Mouse (Mus musculus) stomach, adult 2 months (tissue): Measurements from ENCODE around the gene Tmem259. TPM values are rescaled to one million over a fixed set of nuclear protein-coding genes. Genes with fewer than 3 reads are reported as not detected.

ENCODE experiments used
- polyA plus RNA-seq: library from polyadenylated mRNA; depleted of rRNA; stranded (reverse); fragments of >200 nt; gene quantifications from 2 replicates; pipeline ENCODE4 v1.2.3, GENCODE M21; 2012; rRNA removed

Tmem259 gene
- 256 and 400 TPM in 2 replicates for polyA plus RNA-seq

GRCm38 (mm10) chr10:79984195-79984816 is at the start of gene Tmem259:
TSS of gene Tmem259 (minus strand) at chr10:79984330.

DNA sequence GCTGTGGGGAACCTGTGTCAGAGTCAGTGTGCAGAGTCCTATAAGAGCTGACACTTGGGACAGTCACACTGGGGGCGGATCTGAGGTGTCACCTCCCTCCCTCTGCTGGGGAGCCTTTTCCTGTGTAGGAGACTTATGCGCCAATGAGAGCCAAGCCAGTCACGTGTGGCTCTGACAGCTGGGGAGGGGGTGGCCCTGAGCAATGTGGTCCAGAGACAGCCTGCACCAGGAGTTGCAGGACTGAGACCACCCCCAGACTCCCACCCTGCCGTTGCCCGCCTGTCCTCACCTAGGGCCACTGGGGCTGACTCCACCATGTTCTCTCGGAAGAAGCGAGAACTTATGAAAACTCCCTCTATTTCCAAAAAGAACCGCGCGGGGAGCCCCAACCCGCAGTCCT is 32.4 kb upstream of the Tmem259 start, which contains the start of gene Arhgap45:
Arhgap45 (plus strand) TSS at position 143 of the 400 bp plus-strand sequence.

GRCm38 (mm10) chr10:79996272-79997033 is 12.3 kb upstream of the Tmem259 start, which contains the start of gene Abca7:
TSS of gene Abca7 (plus strand) at chr10:79996494.

DNA sequence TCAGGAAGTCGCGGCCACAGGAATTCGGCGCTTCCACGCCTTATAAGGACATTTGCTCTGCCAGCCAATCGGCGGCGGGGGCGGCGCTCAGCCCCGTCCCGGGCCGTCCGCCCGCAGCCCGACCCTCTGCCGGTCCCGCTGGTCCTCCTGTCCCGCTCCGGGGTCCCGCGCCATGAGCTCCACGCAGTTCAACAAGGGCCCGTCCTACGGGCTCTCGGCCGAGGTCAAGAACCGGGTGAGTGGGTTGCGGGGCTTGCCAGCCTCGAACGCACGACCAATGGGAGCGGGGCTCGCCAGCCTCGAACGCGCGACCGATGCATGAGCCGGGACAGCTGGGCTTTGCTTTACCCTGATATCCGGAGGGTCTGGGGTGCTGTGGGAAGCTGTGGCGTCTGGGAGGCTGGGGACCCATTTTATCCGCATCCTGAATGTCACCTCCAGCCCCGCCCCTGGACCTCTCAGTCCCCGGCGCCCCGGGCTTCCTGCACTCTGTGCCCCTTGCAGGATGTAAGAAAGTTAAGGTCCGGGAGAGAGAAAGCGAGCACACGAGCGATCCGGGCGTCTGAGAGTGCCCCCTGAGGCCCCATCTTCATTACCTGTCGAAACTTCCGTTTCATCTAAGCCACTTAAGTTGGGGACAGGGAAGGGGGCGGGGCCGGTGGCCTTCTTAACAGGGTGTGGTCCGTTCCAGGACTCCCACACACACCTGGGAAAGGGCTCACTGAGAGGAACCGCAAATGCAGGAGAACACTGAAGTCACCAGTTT is 4.6 kb upstream of the Tmem259 start, which contains the start of gene Cnn2:
Cnn2 (plus strand) TSS at position 79 of the 766 bp plus-strand sequence.

DNA sequence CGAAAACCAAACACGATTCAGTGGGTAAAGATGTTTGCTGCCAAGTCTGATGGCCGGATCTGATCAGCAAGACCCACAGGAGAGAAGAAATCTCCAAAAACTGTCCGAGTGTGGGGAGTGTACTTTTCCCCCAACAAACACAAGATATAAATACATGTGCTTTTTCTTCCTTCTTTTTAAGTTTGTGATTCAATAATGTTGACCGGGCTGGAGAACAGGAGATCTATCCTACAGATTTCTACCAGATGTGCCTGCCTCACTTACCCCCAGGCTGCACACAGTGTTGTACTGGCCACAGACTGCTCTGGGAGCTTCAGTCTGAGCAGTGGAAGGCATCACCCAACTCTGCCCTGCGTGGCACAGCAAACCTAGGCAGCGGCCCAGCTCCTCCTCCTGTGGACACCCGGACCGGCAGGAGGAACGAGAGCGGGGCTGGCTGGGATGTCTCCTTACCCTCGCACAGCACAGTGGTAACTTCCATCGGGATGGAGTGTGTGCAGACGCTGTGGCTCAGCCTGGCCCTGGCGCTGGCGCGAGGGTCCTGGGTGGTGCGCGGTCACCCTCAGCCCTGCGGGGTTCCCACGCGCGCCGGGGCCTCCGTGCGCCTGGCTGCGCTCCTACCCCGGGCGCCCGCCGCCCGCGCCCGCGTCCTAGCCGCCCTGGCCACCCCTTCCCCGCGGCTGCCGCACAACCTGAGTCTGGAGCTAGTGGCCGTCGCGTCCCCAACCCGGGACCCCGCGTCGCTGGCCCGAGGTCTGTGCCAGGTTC is 13.5 kb downstream of the Tmem259 start, which contains the start of gene Grin3b:
Grin3b (plus strand) TSS at position 301 of the 768 bp plus-strand sequence.

GRCm38 (mm10) chr10:79959847-79960601 is 24.1 kb downstream of the Tmem259 start, which contains the start of gene Wdr18:
TSS of gene Wdr18 (plus strand) at chr10:79960152.

GRCm38 (mm10) chr10:79926491-79927323 is 57.4 kb downstream of the Tmem259 start, which contains the start of gene Arid3a:
TSS of gene Arid3a (plus strand) at chr10:79927043.

Other genes starting within 250 kb of the Tmem259 start
- gene Polrmt, start 237.7 kb downstream of the Tmem259 start, polyA plus RNA-seq = 31.4 and 34.4 TPM in 2 replicates
- 1.4 and 3.3 TPM in 2 replicates for gene Fgf22, start 229.3 kb downstream of the Tmem259 start, polyA plus RNA-seq
- 95.5 and 175 TPM in 2 replicates for gene Rnf126, start 217.4 kb downstream of the Tmem259 start, polyA plus RNA-seq
- 20.3 and 35.5 TPM in 2 replicates for gene Fstl3, start 207.1 kb downstream of the Tmem259 start, polyA plus RNA-seq
- gene Prss57, start 193.4 kb downstream of the Tmem259 start, polyA plus RNA-seq = 0.06 TPM in 1 of 2 replicates, not detected in the other
- gene Palm, start 190.8 kb downstream of the Tmem259 start, polyA plus RNA-seq = 22.1 and 34.0 TPM in 2 replicates
- 27.0 and 27.4 TPM in 2 replicates for gene Misp, start 163.3 kb downstream of the Tmem259 start, polyA plus RNA-seq
- gene Ptbp1, start 129.9 kb downstream of the Tmem259 start, polyA plus RNA-seq = 94.3 and 115 TPM in 2 replicates
- 0.53 and 0.74 TPM in 2 replicates for gene Prtn3, start 109.9 kb downstream of the Tmem259 start, polyA plus RNA-seq
- 1.6 and 2.0 TPM in 2 replicates for gene Plppr3, start 109.7 kb downstream of the Tmem259 start, polyA plus RNA-seq
- 0.06 TPM in 1 of 2 replicates, not detected in the other for gene Elane, start 98.1 kb downstream of the Tmem259 start, polyA plus RNA-seq
- gene Cfd, start 93.5 kb downstream of the Tmem259 start, polyA plus RNA-seq = 72.2 and 178 TPM in 2 replicates
- 32.6 and 42.6 TPM in 2 replicates for gene Med16, start 75.4 kb downstream of the Tmem259 start, polyA plus RNA-seq
- gene Gm26602, start 73.5 kb downstream of the Tmem259 start, polyA plus RNA-seq = not detected in 2 replicates
- gene Kiss1r, start 67.4 kb downstream of the Tmem259 start, polyA plus RNA-seq = 7.4 and 9.7 TPM in 2 replicates
- gene R3hdm4, start 63.1 kb downstream of the Tmem259 start, polyA plus RNA-seq = 255 and 260 TPM in 2 replicates
- gene Arid3a, start 57.3 kb downstream of the Tmem259 start, polyA plus RNA-seq = 7.4 and 10.0 TPM in 2 replicates
- gene Wdr18, start 24.2 kb downstream of the Tmem259 start, polyA plus RNA-seq = 24.7 and 30.0 TPM in 2 replicates
- gene Grin3b, start 13.6 kb downstream of the Tmem259 start, polyA plus RNA-seq = 0.12 TPM in 1 of 2 replicates, not detected in the other
- gene Cnn2, start 4.3 kb upstream of the Tmem259 start, polyA plus RNA-seq = 68.4 and 74.9 TPM in 2 replicates
- gene Abca7, start 12.2 kb upstream of the Tmem259 start, polyA plus RNA-seq = 14.0 and 17.3 TPM in 2 replicates
- gene Arhgap45, start 32.3 kb upstream of the Tmem259 start, polyA plus RNA-seq = 6.0 and 9.1 TPM in 2 replicates
- gene Polr2e, start 55.5 kb upstream of the Tmem259 start, polyA plus RNA-seq = 51.4 and 57.1 TPM in 2 replicates
- gene Gpx4, start 62.8 kb upstream of the Tmem259 start, polyA plus RNA-seq = 404 and 629 TPM in 2 replicates
- gene Sbno2, start 121.2 kb upstream of the Tmem259 start, polyA plus RNA-seq = 25.7 and 25.9 TPM in 2 replicates
- 89.6 and 104 TPM in 2 replicates for gene Stk11, start 131.5 kb upstream of the Tmem259 start, polyA plus RNA-seq
- 2,554 and 5,321 TPM in 2 replicates for gene Atp5d, start 154.3 kb upstream of the Tmem259 start, polyA plus RNA-seq
- 18.7 and 25.0 TPM in 2 replicates for gene Cbarp, start 156.5 kb upstream of the Tmem259 start, polyA plus RNA-seq
- 112 and 128 TPM in 2 replicates for gene Midn, start 163.9 kb upstream of the Tmem259 start, polyA plus RNA-seq
- 45.7 and 52.7 TPM in 2 replicates for gene Cirbp, start 181.7 kb upstream of the Tmem259 start, polyA plus RNA-seq
- gene 1600002K03Rik, start 188.6 kb upstream of the Tmem259 start, polyA plus RNA-seq = 10.9 TPM in 2 replicates
- gene Efna2, start 195.2 kb upstream of the Tmem259 start, polyA plus RNA-seq = 4.5 and 6.8 TPM in 2 replicates
- 11.7 and 16.0 TPM in 2 replicates for gene Mum1, start 242.1 kb upstream of the Tmem259 start, polyA plus RNA-seq